Mouse (Mus musculus): ENCODE measurements around the gene Plcl2. TPM values are rescaled to one million over a fixed set of nuclear protein-coding genes. Genes with fewer than 3 reads are reported as not detected.
"Not testable (repeated sequence)": the region's sequence is repeated elsewhere in the genome, so short reads cannot be mapped to it uniquely, and the experiment has no call there.

The Plcl2 gene
- total RNA-seq, 4 experiments from 2014 or later = 81.9 to 98.5 (median 91.1) TPM

DNA sequence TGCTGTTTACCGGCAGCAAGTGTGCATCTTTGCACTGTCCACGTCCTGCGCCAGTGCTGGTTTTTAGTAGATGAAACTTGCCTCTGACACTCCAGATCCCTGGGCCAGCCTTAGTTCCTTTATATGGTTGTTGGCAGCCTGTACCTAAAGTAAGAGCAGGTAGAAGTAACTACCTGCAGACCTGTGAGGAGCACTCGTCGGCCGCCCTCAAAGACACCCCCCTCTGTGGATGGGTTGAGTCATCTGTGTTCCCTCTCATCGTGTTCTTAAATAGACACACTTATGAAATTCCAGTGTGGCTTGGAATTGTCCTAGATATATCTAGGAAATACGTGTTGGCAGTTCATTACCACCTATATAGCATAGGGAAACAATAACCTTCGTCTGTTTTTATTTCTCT lies 158.4 kb downstream of the Plcl2 start:
- DNase-seq (ENCODE audit: low spot score in 2 of 2) = no peak

DNA sequence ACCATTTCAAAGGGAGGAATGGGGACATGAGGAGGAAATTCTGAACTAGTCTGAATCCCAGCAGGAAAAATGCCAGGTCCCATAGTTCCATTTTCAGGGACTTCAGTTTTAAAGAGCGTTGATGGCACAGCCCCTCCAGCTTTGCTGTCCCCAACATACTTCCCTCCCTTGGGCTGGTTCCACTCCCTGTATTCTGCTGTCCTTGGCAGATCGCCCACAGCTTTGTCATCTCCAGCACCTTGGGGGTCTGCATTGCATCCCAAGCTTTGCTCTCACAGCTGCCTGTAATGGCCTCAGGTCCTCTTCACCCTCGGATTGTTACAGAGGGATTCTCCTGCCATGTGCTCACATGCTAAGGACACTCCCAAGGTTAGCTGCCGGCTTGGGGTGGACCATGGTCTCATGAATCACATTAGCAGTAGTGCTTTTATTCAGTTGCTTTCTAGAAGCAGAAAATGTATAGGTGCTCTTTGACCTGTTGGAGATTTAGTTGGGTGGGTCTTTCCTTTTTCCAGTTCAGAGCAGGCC lies 159.5 kb downstream of the Plcl2 start:
- no peak for DNase-seq (ENCODE audit: low spot score in 2 of 2)

DNA sequence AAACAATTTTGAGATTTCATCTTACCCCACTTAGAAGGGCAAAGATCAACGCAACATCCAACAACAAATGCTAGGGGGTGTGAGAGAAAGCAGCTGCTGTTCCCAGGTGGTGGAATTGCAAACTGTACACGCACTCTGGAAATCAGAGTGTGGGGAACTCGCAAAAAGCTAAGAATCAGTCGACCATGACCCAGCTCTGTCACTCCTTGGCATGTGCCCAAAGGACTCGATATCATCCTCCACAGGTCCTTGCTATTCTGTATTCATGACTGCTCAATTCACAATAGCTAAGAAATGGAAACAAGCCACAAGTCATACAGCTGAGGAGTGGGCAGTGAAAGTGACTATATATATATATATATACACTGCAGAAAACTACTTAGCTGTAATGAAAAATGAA lies 162.2 kb downstream of the Plcl2 start:
- DNase-seq (ENCODE audit: low spot score in 2 of 2) = no peak

DNA sequence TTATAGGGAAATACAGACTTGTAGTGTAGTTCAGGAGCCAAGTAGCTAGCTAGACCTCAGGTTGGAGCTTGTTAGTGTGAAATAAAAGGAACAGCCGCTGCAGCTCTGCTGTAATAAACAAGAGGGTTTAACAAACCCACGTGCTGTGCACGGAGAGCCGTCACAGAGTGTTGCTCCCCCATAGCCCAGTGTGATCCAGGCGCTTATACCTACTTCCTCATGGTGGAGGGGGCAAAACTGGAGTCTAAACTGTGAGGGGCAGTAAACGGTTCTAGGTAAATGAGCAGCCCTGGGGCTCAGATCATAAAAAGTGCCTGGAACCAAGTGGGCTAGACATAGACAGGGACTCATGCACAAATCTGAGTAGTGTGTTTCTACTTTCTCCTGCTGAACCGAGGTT lies 165.4 kb downstream of the Plcl2 start:
- no peak for DNase-seq (ENCODE audit: low spot score in 2 of 2)

DNA sequence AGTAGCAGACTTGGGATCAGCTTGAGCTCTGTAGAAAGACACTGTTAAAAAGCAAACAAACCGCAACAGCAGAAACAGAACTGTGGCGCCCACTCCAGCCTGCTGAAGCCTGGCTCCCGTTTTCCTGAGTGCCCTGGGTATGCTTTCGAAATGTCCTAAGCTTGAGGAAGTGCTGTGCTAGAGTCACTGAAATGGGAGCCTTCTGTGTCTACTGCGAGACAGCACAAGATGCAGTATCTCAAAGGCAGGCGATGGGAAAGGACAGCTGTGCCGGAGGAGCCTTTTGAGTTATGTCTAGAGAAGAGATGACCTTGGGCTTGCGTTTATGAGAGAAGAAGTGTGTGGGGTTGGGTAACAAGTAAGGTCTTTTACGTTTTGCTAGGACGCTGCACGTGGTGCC lies 166.0 kb downstream of the Plcl2 start:
- DNase-seq (ENCODE audit: low spot score in 2 of 2) = no peak

DNA sequence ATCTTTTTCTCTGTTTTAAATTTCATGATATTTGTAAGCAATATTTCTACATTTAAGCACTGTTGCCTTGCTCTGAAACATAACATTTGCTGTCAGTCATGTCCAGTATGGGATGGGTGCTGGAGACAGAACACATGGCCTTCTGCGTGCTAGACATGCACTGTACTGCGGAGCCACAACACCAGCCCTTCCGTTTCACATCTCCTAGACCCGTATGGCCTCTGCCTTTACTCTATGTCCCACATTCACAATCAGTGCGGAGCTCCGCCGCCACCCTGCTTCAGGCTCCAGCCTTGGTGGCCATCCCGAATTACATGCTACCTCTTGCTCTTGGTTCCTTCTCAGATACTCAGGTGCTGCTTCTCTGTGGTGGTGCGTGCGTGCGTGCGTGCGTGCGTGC lies 168.1 kb downstream of the Plcl2 start:
- DNase-seq (ENCODE audit: low spot score in 2 of 2) = no peak

DNA sequence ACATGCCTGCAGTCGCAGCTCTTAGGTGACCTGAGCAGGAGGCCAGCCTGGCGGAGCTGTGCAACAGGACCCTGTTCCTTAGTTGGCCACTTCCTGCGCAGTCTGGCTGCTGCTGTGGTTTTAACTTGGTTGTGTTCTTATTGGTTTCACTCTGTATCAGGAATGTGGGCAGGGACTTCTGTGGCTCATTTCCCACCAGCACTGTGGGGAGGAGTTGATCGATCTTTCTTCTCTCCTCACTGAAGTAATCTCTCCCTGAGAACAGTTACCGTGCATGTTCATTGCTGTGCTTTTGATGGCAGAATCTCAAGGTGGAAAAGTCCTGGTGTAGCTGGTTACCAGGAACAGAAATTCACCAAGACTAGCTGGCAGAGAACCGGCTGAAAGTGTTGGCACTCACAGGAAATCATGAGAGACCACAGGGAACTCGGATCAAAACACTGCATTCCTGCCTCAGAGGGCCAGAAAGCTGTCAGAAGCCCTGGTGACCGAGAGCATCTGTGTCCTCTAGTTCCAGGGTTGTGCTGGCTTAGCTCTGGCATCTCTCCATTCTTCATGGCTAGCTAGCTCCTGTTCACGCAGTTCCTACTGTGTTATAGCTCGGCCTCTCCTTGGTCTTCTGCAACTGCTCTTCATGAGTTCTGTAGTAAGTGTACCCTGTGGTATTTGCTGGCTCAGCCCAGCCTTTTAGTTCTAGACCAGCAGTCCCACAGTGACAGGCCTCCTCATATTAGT lies 168.9 kb downstream of the Plcl2 start:
- no peak for DNase-seq (ENCODE audit: low spot score in 2 of 2)

DNA sequence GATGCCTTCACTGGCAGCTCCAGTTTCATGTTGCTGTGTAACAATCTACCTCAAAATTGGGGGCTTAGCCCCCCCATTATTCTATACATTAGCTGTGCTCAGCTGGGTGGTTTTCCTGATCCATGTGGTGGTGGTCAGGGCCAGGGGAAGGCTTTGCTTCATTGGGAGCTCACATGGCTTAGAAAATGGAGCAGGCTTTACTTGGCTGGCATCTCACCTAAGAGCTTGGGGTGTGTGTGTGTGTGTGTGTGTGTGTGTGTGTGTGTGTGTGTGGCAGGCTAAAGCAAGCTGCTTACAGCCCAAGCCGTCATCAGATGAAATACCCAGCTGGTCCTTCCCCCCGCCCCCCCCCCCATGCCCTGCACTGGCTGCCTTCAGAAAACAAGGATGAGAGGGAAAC lies 169.5 kb downstream of the Plcl2 start:
- DNase-seq (ENCODE audit: low spot score in 2 of 2) = no peak

DNA sequence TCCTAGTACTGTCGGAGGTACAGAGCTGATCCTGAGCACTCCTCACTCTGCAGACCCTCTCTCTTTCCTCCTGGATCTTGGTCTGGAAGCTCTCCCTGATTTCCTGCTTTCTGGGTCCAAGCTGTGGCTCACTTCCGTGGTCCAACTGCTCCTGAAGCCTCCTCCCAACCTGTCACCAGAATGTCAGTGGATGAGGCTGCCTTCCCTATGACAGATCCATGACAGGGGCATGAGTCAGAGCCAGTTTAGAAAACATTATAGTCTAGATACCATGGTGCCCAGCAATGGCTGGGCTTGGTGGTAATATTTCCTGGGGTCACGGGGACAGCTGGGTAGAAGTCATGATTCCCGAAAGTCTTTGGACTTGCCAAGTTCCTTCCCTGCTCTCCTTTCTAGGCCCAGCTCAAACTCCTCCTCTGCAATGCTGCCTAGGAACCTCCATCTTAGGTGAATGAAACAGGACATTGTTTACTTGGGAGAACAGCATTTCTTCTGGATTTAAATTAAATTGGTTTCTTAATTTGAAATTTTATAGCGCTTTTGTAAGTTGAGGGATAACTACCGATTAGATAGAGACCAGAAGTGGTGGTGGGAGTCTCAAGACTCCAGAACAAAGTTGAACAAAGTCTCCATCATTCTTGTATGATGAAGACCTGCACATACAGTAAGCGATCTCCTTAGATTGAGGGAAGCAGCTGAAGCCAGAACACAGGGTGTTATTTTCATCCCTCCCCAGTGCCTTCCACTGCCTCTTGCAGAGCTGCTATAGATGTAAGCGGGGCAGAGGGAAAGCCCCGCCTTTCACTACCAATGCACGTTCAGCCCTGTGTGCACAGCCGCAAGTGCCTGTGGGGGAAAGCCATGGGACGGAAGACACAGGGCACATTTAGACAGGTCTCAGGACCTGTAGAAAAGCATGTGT lies 170.7 kb downstream of the Plcl2 start:
- DNase-seq (ENCODE audit: low spot score in 2 of 2) = no peak

DNA sequence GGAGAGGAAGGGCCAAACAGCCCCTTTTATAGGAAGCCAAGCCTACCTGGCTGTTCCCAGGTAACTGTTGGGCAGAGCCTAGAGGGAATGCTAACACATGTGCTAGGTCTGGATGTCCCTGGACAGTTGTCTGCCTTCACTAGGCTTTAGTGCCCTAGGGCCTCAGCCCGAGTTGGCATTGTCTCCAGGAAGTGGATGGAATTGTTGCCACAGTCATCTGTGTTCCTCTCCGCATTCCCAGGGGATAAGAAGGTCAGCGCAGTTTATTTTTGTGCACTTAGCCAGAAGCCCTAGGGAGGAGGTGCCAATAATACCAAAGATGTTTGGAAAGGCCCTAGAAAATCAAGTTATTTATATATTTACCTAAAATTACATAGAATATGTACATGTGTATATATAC lies 173.5 kb downstream of the Plcl2 start:
- no peak for DNase-seq (ENCODE audit: low spot score in 2 of 2)

DNA sequence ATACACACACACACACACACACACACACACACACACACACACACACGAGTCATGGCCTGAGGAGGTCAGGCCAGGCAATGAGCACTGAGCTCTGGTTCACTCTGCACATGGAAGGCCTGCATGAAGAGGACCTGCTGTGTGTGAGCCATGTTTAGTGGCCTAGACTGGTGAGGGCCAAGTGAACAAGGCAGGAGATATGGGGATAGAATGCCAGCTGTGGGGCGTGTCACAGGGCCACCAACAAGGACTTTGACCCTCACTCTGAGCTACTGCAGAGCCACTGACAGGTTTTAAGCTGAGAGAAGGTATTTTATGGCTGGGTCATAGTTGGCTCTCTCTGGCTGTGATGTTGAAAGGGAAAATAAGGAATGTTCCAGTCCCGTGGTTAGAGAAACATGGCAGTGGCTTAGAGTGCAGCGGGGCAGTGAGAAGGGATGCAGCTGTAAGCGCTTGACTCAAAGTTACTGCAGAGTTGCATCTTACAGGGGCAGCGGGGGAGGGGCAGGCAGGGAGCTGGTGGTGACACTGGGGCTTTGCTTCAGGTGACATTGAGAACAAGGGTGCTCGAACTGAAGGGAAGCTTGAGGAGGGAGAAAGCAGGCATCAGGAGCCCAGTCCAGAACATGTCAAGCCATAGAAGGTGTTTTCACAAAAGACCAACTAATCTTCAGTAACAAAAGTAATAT lies 175.9 kb downstream of the Plcl2 start:
- no peak for DNase-seq (ENCODE audit: low spot score in 2 of 2)

DNA sequence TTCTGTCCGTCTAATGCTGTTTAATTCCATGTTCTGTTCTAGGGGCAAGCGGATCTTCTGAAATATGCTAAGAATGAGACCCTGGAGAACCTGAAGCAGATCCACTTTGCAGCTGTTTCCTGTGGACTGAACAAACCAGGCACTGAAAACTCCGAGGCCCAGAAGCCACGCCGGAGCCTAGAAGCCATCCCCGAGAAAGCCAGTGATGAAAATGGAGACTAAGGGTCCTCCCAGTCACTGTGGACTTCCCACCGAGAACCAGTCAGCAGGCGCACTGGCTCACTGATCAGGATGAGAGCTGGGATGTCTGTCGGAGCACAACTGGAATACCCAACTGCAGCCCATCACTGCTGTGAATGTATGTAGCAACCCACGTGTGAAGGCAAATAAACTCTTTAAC lies 178.5 kb downstream of the Plcl2 start:
- no peak for DNase-seq (ENCODE audit: low spot score in 2 of 2)

DNA sequence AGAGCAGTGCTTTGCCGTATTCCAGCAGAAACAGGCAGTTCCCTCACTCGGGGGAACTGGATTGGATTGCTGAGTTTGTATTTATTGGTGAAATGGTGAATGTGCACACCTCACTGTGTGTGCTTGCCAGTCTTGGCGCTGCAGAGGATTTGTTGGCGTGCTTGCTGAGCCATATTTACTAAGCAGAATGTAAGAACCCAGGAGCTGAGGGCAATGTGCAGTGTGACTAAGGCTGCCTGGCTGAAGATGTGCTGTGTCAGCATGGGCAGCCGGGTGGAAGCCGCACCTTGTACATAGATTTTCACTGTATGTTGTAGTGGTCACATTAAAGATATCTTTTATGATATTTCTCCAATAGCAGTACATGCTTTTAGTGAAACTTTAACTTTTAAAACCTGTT lies 178.9 kb downstream of the Plcl2 start:
- no peak for DNase-seq (ENCODE audit: low spot score in 2 of 2)

DNA sequence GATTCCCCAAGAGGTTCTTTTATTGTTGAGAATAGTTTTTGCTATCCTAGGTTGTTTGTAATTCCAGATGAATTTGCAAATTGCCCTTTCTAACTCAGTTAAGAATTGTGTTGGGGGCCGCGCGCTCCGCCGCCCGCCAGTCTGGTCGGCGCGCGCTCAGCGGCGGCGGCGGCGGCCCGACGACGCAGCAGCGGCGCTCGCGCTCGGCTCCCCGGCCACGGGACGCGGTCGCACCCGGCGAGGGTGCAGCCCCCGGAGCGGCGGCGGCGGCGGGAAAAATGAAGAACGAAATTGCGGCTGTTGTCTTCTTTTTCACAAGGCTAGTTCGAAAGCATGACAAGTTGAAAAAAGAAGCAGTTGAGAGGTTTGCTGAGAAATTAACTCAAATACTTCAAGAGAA lies 189.2 kb downstream of the Plcl2 start:
- not testable (repeated sequence) for DNase-seq (ENCODE audit: low spot score in 2 of 2)

DNA sequence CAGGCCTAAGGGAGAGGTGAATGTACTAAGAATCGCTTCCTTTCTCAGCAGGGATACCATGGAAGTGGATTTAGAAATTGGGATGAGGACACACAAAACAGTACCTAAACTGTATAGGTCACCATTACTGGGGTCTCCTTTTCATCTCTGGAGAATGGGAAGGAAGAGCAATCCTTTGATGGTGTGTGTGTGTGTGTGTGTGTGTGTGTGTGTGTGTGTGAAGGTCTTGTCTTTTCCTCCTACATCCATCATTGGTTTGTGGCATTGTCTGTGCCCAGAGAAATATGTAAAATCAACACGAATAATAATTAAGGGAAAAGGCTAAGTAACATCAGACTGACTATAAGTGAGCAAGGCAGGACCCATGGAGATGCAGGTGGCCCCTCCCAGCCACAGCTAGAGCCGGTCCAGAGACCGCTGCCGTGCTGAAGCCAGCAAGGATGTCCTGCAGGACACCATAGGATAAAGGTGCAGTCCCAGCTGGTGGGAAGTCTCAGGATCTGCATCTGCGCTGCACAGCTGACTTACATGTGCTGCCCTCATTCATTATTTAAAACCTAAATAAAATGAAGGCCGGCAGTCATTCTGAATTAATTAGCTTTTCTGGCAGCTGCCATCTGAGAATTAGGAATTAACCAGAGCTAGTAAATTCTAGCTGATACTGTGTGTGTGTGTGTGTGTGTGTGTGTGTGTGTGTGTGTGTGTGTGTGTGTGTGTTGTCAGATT lies 201.5 kb downstream of the Plcl2 start:
- DNase-seq (ENCODE audit: low spot score in 2 of 2) = no peak

DNA sequence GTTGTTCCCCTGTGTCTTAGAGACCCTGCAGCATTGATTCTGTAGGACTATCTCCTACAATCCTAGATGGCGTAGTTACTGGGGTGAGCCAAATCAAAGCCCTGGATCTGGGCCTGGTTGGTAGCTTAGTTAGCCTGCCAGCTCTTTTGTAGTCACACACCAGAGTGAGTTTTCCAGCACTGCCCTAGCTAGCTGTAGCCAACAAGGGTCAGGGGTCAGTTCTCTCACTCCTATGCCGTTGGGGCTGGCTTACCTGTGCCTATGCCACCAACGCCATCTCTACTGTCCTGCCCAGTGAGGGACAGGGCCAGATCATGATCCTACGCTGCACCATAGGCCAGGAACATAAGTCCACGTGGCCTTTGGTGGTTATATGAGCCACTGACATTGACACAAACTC lies 208.4 kb downstream of the Plcl2 start:
- DNase-seq (ENCODE audit: low spot score in 2 of 2) = no peak

DNA sequence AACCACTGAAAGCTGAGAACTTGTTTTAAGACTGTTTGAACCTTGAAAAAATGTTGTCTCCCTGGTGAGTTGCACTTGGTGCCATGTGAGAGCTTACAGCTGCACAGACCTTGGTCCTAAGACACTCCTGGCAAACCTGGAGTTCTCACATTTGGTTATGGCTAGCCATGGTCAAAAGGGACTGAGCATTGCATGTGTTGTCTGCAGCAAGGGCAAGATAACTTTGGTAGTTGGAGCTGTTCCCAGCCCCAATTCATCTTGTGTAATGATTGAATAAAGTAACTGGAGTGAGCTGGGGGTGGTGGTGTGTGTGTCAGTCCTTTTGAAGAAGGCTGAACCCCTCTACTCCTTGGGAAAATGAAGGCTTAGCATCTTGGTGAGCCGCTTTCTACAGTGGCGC lies 215.2 kb downstream of the Plcl2 start:
- DNase-seq (ENCODE audit: low spot score in 2 of 2) = no peak

DNA sequence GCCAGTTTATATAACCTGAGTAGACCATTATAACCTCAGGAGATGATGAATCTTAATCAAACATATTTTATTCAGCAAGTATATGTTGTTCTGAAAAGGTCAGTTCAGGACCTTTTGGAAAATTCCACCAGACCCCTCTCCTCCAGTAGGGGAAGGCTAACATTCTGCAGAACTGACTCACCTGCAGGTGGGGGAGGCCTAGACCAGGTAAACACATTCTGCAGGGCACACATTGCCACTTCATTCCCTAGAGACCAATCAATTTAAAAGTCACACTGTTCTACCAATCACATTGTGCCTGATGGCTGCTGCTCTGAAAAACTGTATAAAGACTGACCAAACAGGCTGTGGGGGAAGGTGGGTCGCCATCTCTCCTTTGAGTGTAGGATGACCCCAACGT lies 217.1 kb downstream of the Plcl2 start:
- DNase-seq (ENCODE audit: low spot score in 2 of 2) = no peak

DNA sequence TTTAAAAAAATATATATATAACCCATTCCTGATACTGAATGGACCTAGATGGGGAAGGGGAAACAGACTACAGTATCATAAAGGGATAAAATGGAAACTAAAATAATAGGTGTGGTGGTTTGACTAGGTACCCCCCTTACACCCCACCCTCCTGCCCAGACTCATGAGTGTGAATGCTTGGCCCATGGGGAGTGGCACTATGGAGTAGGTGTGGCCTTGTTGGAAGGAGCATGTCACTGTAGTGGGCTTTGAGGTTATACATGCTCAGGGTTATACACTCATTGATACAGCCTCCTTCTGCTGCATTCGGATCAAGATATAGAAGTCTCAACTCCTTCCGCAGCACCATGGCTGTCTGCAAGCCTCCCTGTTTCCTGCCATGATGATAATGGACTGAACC lies 219.8 kb downstream of the Plcl2 start:
- no peak for DNase-seq (ENCODE audit: low spot score in 2 of 2)

DNA sequence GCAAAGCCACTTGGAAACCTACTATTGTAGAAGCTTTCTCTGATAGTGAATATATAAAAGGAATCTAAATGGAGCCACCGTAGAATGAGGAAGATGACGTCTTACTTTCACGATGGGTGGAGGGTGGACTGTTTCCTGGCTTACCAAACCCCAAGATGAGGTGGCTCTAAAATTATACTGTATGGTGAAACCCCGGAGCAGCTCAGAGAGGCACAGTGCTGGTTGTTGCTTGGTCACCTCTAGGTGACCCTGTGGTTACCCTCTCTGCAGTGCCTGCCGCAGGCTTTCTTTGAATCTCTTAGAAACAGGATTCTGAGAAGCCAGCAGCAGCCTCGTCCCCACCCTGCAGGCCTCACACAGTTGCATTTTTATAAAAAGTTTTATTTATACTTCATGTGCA lies 220.4 kb downstream of the Plcl2 start:
- DNase-seq (ENCODE audit: low spot score in 2 of 2) = no peak

DNA sequence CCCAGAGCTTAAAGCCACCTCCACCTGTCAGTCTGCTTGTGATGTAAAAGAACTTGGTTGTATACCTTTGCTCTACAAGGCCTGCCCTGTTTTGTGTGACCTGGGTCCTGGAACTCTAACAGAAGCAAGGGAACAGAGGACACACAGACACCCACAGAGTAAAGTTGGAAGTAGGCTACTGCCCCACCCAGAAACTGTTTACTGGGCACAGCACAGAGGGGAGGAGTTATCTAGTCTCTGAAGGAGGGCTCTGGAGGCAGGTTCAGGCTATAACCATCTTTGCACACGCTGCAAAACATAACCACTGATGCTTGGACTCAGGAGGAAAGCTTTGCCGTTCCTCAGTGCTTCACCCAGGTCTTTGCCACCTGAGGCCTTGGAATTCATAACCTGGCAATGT lies 221.7 kb downstream of the Plcl2 start:
- DNase-seq (ENCODE audit: low spot score in 2 of 2) = no peak

All from left cerebral cortex, adult 8-10 months (tissue).